Mouse (Mus musculus) intestine, embryonic 14.5 days (tissue): Measurements from ENCODE around the gene Usp37. TPM values are rescaled to one million over a fixed set of nuclear protein-coding genes. Genes with fewer than 3 reads are reported as not detected.
A peak's percentile ranks its signal among the peaks of the same experiment; 100 is the strongest.

Source experiments
- ATAC-seq: fragments of 200-750 bp; cut with Nextera tagmentation; replicated peaks from 2 replicates; pipeline ENCODE4 v1.8.0; 2017; ENCODE audit warnings: low read depth, moderate number of reproducible peaks, moderate TSS enrichment, moderate library complexity; ENCODE audit not compliant: low FRiP score, low TSS enrichment
- DNase-seq: peaks from one replicate; pipeline ENCODE4 v3.0.0-alpha.2; 2018; ENCODE audit warnings: low spot score
- H3K27ac ChIP-seq: fragments of 300-500 bp; sonication (generic); 2 replicates; pipeline ENCODE4 v1.5.1; 2014; ENCODE audit warnings: low read depth, mild to moderate bottlenecking, control low read depth
- H3K27me3 ChIP-seq: fragments of 300-500 bp; sonication (generic); replicated peaks from 2 replicates; pipeline ENCODE4 v1.6.1; 2014; ENCODE audit warnings: low read length, control low read depth; ENCODE audit not compliant: control insufficient read depth, insufficient read depth
- H3K36me3 ChIP-seq: fragments of 300-500 bp; sonication (generic); 2 replicates; pipeline ENCODE4 v1.6.1; 2014; ENCODE audit warnings: low read length, control low read depth; ENCODE audit not compliant: control insufficient read depth, insufficient read depth
- H3K4me1 ChIP-seq: fragments of 300-500 bp; sonication (generic); replicated peaks from 2 replicates; pipeline ENCODE4 v1.6.1; 2014; ENCODE audit warnings: low read length, control low read depth, mixed read lengths; ENCODE audit not compliant: control insufficient read depth, insufficient read depth
- H3K4me2 ChIP-seq: fragments of 300-500 bp; sonication (generic); 2 replicates; pipeline ENCODE4 v1.6.1; 2014; ENCODE audit warnings: low read length
- H3K4me3 ChIP-seq: fragments of 300-500 bp; sonication (generic); 2 replicates; pipeline ENCODE4 v1.5.1; 2014; ENCODE audit warnings: low read depth, low read length, control low read depth, mixed read lengths
- H3K9ac ChIP-seq: fragments of 300-500 bp; sonication (generic); 2 replicates; pipeline ENCODE4 v1.6.1; 2014; ENCODE audit warnings: mild to moderate bottlenecking, low read length
- H3K9me3 ChIP-seq: fragments of 300-500 bp; sonication (generic); 2 replicates; pipeline ENCODE4 v1.6.1; 2016; ENCODE audit warnings: low read length, control low read depth; ENCODE audit not compliant: control insufficient read depth
- WGBS: fragments of 180-500 bp; shearing (Covaris S2); extraction: QIAGEN DNeasy Blood & Tissue Kit; methylation state at CpG from one replicate; pipeline ENCODE4 v1.1.7; 2014; 5-methylcytosine and 5-hydroxymethylcytosine counted together
- polyA plus RNA-seq: library from polyadenylated mRNA; unstranded; fragments of >200 nt; fragmentation: Nextera tagmentation; extraction: Ambion mirVana; gene quantifications from 2 replicates; pipeline ENCODE4 v1.2.1, GENCODE M21; 2014

The Usp37 gene
- polyA plus RNA-seq, 1 experiment from 2014 or later: 34.8 TPM

GRCm38 (mm10) chr1:74391844-74392441 lies 152.1 kb downstream of the Usp37 start:
- Histone ChIP-seq H3K27me3 (no peaks in the 10 kb centered on the region), H3K4me3 (peak overlapping the region; percentile 85), H3K4me2 (peak overlapping the region; percentile 97), H3K27ac (peak overlapping the region; percentile 99), H3K4me1 (peaks cover 27% of the 10 kb centered on the region), H3K36me3 (peaks cover 22% of the 10 kb centered on the region), H3K9me3 (no peaks in the 10 kb centered on the region), H3K9ac (peak overlapping the region; percentile 99)
- ATAC-seq (peak; percentile 38), DNase-seq (peak; percentile 83)
- WGBS: 1% methylated on average over 44 of the region's 63 CpGs

GRCm38 (mm10) chr1:74390924-74391748 lies 152.9 kb downstream of the Usp37 start, which contains the start of gene Ctdsp1:
Gene Ctdsp1 (plus strand): TSS chr1:74391509.
- peak within 1 kb of the TSS; percentile 85 for H3K4me3 ChIP-seq
- peaks cover 27% of the 10 kb centered on the region for H3K4me1 ChIP-seq
- H3K9me3 ChIP-seq: no peaks in the 10 kb centered on the region
- peak within 1 kb of the TSS; percentile 97 for H3K4me2 ChIP-seq
- no peaks in the 10 kb centered on the region for H3K27me3 ChIP-seq
- H3K27ac ChIP-seq: peak within 1 kb of the TSS; percentile 99
- peak within 1 kb of the TSS; percentile 99 for H3K9ac ChIP-seq
- WGBS: 4% methylated on average over 50 of the region's 51 CpGs
- DNase-seq: peak; percentile 96
- H3K36me3 ChIP-seq: peaks cover 22% of the 10 kb centered on the region
- peak; percentile 72 for ATAC-seq

DNA sequence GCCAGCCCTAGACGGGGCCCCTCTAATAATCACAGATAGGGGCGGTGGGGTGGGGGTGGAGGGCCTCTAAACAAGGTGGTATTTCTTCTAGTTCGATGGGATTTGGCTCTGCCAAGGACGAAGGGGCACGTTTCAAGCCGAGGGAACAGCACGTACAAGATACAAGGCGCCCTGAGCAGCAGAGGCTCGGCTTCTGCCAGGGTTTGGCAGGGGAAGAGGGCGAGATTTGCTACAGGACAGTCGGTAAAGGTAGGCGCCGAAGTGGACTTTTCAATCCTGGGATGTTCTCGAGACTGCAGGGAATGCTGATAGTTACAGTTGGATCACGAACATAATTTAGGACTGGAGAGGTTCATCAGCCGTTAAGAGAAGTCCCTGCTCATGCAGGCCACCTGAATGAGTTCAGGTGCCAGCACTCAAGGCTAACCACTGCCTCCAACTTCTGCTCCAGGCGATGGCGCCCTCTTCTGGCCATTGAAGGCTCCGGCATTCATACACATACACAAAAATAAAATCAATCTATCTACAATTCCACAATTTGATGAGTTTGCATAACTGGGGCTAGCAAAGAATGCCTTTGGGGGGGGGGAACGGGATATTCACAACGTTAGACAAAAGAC lies 153.7 kb downstream of the Usp37 start:
- no peaks in the 10 kb centered on the region for H3K9me3 ChIP-seq
- H3K9ac ChIP-seq: peak overlapping the region; percentile 99
- peak overlapping the region; percentile 99 for H3K27ac ChIP-seq
- H3K4me2 ChIP-seq: peak overlapping the region; percentile 97
- 6% methylated on average over 21 of the region's 21 CpGs for WGBS
- peaks cover 22% of the 10 kb centered on the region for H3K36me3 ChIP-seq
- no peaks in the 10 kb centered on the region for H3K27me3 ChIP-seq
- ATAC-seq (no peak), DNase-seq (peak; percentile 82)
- H3K4me1 ChIP-seq: peaks cover 27% of the 10 kb centered on the region
- H3K4me3 ChIP-seq: peak overlapping the region; percentile 85

- ATAC-seq: no peak
- Histone ChIP-seq H3K4me3 (peak overlapping the region; percentile 85), H3K36me3 (peaks cover 17% of the 10 kb centered on the region), H3K4me2 (peak overlapping the region; percentile 97), H3K27ac (peak overlapping the region; percentile 99), H3K4me1 (peaks cover 27% of the 10 kb centered on the region), H3K9me3 (no peaks in the 10 kb centered on the region), H3K9ac (peak overlapping the region; percentile 33), H3K27me3 (no peaks in the 10 kb centered on the region)
- WGBS: 5% methylated on average over 29 of the region's 29 CpGs
- peak; percentile 75 for DNase-seq
Measured at GRCm38 (mm10) chr1:74389831-74390286, 154.2 kb downstream of the Usp37 start.

DNA sequence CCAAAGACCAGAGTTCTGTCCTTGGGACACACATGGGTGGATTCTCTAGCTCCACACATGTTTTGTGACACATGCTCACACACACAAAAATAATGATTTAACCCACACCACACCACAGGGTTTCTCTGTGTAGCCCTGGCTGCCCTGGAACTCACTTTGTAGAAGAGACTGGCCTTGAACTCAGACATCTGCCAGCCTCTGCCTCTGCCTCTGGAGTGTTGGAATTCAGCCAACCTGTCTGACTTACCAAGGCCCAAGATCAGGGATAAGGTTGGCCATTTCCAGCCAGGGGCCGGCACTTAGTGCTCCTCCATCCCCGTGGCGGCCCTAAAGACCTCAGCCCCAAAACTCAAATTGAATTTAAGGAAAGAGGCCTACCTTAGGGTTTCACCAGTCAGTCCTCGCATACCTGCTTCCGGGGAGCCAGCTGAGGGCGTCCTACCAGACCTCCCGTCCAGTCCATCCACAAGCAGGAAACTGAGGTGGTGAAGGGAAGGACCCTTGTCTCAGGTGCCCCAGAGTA lies 155.6 kb downstream of the Usp37 start:
- Histone ChIP-seq H3K36me3 (peaks cover 3% of the 10 kb centered on the region), H3K4me3 (no peak overlapping the region), H3K4me1 (peaks cover 25% of the 10 kb centered on the region), H3K9ac (no peak overlapping the region), H3K4me2 (no peak overlapping the region), H3K27ac (no peak overlapping the region), H3K9me3 (no peaks in the 10 kb centered on the region), H3K27me3 (no peaks in the 10 kb centered on the region)
- no peak for DNase-seq
- WGBS: 87% methylated on average over 7 of the region's 7 CpGs
- no peak for ATAC-seq

GRCm38 (mm10) chr1:74387386-74387988 lies 156.6 kb downstream of the Usp37 start:
- Histone ChIP-seq H3K4me1 (peaks cover 17% of the 10 kb centered on the region), H3K9me3 (no peaks in the 10 kb centered on the region), H3K27ac (peak overlapping the region; percentile 99), H3K36me3 (no peaks in the 10 kb centered on the region), H3K4me3 (peak overlapping the region; percentile 50), H3K4me2 (peak overlapping the region; percentile 54), H3K9ac (peak overlapping the region; percentile 52), H3K27me3 (no peaks in the 10 kb centered on the region)
- WGBS: 53% methylated on average over 15 of the region's 15 CpGs
- ATAC-seq (no peak), DNase-seq (no peak)

GRCm38 (mm10) chr1:74386714-74387385 lies 157.2 kb downstream of the Usp37 start:
- ATAC-seq (peak; percentile 89), DNase-seq (peak; percentile 100)
- H3K9me3 ChIP-seq: no peaks in the 10 kb centered on the region
- H3K36me3 ChIP-seq: no peaks in the 10 kb centered on the region
- H3K27me3 ChIP-seq: no peaks in the 10 kb centered on the region
- peaks cover 17% of the 10 kb centered on the region for H3K4me1 ChIP-seq
- H3K27ac ChIP-seq: peak overlapping the region; percentile 99
- WGBS: under 1% methylated on average over 26 of the region's 26 CpGs
- H3K4me3 ChIP-seq: peak overlapping the region; percentile 50
- peak overlapping the region; percentile 52 for H3K9ac ChIP-seq
- peak overlapping the region; percentile 54 for H3K4me2 ChIP-seq

GRCm38 (mm10) chr1:74386363-74386713 lies 157.7 kb downstream of the Usp37 start:
- no peaks in the 10 kb centered on the region for H3K9me3 ChIP-seq
- H3K4me1 ChIP-seq: peaks cover 17% of the 10 kb centered on the region
- DNase-seq (no peak), ATAC-seq (no peak)
- H3K4me2 ChIP-seq: peak overlapping the region; percentile 54
- no peaks in the 10 kb centered on the region for H3K36me3 ChIP-seq
- H3K27me3 ChIP-seq: no peaks in the 10 kb centered on the region
- H3K9ac ChIP-seq: peak overlapping the region; percentile 52
- H3K4me3 ChIP-seq: peak overlapping the region; percentile 50
- H3K27ac ChIP-seq: peak overlapping the region; percentile 99
- WGBS: 62% methylated on average over 7 of the region's 10 CpGs
